Mouse (Mus musculus) CH12F3 (cell line): ENCODE measurements around the gene Gm28043.
"Not testable (repeated sequence)": the region's sequence is repeated elsewhere in the genome, so short reads cannot be mapped to it uniquely, and the experiment has no call there.

Source experiments
- in situ Hi-C: fragments of 300-500 bp; cut with MboI; formaldehyde crosslinking; loops from 2 replicates; pipeline ENCODE4 v1.14.3; 2020; ENCODE audit warnings: low sequenced_read_pairs

Gm28043 gene

DNA sequence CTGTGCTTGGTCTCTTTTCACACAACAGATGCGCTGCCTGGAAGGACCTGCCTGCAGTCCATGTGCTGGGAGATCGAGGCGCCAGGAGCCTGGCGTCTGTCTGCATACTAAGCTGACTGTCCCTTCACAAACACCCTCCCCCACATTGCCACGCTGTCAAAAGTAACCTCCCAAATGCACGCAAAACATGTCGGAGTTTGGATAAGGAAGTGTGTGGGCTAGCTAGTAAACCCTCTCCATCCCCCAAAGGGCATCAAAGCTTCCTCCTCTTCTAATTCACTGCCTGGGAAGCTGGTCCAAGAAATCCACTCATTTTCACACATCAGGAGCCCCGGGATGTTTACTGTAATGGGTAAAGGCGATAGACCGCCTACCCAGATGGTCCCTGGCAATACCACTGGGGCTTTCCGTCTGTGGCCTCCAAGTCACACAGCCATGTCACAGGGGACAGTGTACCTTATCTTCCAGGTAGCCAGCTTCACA is 95.9 kb downstream of the Gm28043 start:
- in situ Hi-C loops = no loop called here

DNA sequence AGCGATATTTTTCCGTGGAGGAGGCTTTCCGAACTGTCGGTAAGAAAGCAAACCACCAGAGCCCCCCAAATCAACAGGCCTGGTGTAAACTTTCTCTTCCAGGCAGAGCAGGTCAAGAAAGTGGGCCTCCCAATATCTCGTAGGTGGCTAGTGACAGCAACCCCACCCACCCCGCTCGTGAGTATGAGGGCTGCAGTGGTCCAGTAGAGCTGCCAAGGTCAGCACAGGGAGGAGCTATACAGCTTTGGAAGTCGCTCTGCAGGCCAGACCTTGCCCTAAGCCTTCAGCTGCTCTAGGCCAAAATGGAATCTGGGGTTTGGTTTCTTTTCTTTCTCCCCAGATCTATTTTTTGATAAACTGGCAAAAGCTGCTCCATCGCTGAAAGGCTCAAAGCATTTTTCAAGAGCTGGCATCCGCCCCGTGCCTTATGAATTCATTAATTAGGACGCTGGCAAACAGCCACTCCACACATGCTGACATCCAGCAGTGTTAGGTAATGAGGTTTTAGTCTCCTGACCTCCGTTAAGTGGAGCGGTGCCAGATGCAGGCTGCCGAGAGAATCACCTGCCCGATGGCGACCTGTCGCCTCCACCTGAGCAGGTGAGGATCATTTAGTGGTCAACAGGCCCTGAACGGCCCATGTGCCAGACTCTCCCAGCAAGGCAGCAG is 96.5 kb downstream of the Gm28043 start:
- in situ Hi-C loops = no loop called here

DNA sequence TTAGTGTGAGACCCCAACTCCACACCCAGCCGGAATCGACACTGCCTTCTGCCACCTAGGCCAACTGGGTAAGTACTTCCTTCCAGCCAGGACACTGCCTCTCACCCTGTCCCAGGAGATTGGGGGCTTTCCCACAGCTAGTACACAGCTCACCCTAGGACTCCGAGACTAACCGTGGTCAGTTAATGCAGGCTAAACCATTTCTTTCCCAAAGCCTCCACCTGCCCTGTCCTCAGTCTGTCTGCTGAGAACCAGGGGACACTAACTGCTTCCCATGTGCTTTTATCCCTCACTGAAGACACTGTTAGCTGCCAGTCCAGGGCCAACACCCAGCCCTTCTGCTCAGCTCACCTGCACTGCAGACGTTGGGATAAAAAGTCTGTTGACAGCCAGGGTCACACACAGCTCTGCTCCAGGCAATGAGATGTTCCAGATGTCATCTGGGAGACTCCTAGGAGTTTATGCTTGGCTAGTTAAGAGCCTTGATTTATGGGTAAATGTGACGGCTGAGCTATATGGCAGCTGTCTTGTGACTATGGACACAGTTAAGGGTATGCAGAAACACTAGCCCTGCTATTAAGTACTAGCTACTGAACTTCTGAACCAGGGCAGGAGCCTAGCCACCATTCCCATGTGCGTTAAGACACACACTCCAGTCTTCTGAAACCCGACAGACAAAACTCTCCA is 97.2 kb downstream of the Gm28043 start:
- in situ Hi-C loops = no loop called here

DNA sequence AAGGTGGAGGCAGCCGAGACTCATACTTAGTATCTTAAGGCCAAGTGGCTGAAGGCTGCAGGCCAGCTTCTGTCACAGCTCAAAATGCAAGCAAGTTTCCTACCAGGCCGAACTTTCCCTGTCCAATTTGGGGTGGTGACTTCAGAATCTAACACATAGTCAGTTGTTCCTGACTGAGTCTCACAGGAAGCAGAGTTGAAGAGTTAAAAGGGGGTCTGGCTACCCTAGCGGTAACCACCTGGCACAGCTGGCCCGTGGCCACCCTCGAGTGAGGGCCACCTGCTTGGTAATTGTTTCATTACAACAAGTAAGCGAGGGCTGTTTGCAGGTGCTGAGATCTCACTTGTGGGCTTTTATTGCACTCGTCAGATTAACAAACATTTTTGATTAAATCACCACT is 97.9 kb downstream of the Gm28043 start:
- in situ Hi-C loops = no loop called here

DNA sequence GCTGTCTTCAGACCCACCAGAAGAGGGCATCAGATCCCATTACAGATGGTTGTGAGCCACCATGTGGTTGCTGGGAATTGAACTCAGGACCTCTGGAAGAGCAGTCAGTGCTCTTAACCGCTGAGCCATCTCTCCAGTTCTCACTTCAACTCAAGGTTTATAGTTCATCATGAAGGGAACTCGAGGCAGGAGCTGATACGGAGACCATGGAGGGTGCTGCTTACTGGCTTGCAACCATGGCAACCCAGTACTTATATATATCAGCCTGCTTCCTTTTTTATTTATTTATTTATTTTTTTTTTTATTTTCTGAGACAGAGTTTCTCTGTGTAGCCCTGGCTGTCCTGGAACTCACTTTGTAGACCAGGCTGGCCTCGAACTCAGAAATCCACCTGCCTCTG is 99.1 kb downstream of the Gm28043 start:
- in situ Hi-C loops = not testable (repeated sequence)

DNA sequence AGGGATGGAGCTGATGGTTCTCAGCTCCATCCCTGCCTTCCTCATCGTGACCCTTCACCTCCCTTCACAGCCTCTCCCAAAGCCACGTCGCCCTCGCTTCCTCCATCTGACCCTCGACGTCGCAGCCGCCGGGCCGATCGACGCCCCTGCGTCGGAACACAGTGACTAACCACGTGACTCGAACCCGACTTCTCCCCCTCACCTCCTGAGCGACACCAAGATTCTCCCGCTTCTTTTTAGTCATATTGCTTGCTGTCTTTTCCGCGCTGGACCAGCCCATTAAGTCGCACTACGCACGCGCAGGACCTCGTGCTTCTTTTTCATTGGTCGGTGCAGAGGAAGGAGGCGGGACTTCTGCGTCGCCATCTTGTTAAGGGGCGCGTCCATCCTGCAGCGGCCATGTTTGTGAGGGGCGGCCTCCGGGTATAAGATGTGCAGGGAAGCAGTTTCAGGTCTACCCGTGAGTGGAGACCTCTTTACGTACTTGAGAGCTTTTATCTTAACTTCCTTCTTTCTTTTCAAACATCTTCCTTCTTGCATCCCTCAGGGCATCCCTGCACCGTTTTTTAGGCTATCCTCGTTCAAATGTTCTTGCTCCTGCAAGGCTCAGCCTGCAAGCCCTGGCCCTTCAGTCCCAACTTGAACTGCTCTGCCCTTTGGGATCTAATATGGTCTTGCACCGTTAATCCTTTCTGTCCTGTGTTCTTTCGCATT is 102.2 kb downstream of the Gm28043 start, which contains the start of gene Ccdc167:
Ccdc167 (minus strand) TSS at position 313 of the 714 bp plus-strand sequence.
- in situ Hi-C loops = no loop called here

DNA sequence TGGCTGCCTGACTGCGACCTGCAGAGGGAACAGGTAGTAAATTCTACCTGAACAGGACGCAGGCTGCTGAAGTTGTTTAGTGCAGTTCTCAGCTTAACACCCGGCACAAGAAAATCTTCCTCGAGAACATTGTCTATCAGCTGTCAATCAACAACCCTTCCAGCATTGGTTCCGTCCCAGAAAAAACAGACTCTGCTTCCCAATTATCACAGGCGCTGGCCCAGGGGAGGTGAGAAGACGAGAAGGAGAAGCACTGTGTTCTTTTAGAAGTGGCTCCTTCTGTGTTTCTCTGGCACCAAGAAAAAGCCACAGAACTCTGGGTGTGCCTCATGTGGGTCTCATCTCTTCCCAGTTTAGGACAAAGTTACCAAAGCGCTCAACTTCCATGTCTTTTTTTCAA is 104.0 kb downstream of the Gm28043 start:
- in situ Hi-C loops = no loop called here

DNA sequence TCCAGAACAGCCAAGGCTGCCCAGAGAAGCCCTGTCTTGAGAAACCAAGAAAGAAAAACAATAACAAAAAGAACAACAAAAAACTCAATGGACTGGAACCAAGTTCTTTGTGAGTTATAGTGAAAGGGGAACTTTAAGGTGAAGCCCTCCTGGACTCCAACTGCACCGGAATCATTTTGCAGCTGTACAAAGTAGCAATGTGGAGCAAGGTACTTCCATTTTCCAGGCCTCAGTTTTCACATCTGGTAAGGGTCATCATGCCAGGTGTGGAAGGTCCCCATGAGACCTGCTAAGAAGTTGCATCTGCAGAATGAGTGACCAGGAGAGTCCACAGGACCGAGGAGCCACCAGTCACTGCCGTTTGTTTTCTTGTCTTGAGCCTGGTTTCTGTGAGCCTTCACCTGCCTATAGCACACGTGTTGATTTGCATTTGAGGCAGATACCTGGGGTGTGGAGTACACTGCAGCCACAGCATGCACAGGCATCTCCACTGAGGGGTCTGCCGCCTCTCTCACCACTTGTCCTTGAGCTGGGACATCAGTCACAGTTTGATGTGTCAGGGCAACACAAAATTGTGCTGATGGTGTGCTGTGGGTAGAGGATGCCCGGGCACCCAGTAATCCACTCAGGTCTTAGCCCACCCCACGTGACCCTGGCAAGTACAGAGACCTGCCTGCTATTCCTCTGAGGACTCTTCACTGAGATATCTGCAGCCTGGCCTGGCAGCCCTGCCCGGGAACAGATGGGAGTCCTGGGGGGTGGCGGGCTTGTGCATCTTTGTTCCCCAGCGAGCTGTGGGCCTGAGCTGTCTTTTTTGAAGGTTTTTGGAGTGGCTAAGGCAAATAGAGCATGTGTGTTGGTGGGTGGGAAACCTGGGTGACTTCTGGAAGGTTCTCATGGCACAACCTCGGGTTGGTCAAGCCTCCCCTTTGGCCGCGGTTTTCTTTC is 105.2 kb downstream of the Gm28043 start:
- in situ Hi-C loops = no loop called here

DNA sequence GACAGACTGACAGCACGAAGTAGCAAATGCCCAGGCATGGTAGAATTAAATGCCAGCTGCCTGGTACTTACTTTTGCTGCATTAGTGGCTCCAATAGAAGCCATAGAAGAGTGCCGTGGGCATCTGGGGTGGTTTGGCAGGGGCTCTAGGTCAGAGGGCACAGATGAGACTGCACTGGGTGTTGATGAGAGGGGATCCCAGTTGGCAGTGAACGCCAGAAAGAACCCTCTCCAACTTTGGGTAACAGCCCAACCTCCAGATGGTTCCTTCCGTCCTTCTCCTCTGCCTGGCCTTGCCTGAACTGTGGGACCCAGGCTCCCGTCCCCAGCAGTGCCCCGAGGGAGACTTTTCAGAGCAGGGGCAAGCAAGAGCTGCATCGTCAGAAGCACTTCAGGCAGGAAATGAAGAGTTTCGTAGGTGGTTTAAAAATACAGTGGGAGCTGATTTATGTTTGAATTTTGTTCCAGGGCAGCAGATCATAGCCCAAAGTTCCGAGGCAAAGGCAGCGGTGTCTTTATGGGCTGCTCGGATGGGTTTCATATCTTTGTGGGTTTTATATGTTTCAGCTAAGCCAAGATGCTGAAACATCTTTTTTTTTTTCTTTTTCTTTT is 106.2 kb downstream of the Gm28043 start:
- in situ Hi-C loops = no loop called here

DNA sequence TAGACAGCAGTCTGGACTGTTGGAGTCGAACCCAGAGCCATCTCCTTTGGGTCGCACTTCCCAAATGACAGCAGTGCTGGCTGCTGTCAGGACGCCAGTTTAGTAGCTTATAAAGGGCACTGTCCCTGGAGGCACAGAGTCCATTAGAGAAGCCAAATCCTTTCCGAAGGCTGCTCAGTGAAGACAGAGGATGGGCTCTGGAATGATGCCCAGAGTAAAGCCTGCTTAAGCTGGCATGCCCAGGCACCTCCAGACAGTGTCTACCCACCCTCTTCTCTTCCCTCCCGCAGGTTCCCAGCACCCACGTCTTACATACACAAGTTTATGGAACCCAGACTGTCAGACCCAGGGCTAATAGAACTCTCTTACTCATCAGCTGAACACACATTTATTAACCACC is 109.9 kb downstream of the Gm28043 start:
- in situ Hi-C loops = no loop called here

DNA sequence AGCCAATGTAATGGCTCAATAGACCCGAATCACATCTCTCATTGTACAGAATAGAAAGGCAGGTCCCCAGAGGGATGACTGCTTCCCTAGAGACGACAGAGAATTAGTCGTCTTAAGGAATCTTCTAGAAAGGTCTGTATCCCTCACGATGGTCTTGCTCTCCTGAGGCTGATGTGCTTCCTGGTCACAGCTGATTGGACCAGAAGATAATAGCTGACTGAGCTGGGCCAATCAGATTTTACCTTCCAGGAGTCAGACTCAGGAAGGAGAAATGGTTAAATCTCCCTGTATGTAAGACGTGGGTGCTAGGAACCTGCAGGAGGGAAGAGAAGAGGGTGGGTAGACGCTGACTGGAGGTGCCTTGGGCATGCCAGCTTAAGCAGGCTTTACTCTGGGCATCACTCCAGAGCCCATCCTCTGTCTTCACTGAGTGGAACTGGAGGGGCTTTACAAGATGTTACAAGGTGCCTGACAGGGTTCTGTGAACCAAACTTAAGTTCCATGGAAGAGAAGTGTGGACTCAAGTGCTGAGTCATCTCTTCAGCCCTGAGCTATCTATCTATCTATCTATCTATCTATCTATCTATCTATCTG is 110.4 kb downstream of the Gm28043 start:
- in situ Hi-C loops = no loop called here

DNA sequence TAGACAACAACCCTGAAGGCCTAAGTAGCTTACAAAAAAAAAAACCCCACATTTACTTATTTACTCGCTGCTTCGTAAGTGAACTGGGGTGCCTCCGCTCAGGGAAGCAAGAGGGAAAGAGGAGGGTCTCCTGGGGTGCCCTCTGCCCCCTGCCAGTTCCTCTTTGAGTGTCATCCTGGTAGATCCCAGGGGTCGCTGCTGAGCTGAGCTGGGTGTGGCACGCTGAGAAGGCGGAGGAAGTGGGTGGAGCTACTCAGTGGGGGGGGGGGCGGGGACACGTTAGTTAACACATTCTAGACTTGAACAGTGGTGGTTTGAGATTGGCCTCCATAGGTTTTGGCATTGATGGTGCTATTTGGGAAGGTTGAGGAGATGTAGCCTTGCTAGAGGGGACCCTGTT is 113.4 kb downstream of the Gm28043 start:
- in situ Hi-C loops = no loop called here

DNA sequence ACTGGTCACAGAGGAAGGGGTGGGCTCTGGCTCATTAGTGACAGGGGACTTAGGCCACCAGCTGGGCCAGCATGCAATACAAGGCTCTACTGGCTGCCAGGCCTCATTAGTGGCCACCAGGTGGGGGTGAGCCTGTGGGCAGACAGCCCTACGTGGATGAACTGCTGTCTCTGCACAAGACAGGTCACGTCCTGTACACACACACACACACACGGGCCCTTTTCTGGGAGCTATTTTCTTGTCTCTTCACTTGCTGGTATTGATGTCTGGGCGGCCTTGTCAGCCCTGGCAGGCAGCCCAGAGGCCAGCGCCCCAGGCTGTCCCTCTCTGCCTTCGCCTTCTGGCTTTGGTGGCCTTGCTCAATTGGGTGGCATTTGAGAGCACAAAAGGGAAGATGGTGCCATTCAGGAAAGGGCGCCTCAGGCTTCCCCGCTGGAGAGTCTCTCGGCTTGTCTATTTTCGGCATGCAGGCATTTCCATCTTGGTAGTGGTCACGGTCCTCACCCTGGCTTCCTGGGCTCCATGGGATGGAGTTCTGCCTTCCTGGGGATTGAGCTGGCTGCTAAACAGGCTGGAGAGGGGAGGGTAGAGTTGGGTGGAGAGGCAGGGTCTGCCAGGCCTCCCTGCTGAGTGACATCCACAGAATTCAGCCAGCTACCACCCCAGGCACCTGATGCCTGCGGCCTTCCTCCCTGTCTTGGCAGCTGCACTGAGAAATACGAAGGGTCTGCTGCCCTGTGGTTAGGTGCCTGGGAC is 116.0 kb downstream of the Gm28043 start:
- in situ Hi-C loops = no loop called here

DNA sequence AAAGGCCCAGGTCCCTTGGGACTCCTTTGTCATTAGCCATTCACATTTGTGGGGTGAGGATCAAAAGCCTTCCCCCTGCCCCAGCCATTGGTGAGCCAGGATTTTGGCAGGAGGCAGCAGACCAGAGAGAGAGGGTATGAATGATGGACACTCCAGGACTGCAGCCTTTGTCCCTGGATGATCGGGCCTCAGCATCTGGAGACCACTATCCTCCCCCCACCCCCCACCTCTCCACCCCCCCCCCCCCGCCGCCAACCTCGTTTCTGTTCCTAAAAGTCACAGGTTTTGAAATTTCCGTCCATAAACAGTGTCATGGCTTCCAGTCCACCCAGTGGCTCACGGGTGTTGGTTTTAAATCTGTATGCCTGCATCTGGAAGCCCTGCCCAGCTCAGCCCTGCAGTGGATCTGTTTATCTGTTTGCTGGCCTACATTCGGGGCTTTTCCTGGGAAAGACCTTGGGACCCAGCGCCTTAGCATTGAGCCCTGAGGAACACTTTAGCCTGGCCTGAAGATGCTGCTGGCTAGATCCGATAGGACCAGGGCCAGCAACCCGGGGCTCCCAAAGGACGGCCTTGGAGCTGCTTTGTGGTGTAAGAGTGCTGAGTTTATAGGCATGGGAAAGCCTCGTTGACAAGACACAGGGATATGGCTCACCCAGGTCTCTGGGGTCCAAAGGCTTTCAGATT is 116.7 kb downstream of the Gm28043 start:
- in situ Hi-C loops = no loop called here

DNA sequence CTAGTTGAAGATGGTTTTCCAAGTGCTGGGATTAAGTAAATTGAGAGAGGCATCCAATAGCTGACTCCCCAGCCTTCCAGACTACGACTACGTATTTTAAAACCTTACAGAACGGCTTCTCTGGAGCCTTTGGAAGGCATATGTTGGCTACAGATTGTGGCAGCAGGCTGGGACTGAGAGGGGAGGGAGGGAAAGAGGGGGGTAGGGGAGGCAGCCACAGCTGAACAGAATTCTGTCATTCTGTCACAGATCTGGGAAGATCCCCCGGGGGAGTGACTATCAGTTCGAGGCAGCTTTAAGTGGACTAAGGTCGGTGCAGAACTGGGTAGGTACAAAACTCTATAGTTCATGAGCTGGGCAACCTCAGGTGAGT is 117.3 kb downstream of the Gm28043 start:
- in situ Hi-C loops = no loop called here

DNA sequence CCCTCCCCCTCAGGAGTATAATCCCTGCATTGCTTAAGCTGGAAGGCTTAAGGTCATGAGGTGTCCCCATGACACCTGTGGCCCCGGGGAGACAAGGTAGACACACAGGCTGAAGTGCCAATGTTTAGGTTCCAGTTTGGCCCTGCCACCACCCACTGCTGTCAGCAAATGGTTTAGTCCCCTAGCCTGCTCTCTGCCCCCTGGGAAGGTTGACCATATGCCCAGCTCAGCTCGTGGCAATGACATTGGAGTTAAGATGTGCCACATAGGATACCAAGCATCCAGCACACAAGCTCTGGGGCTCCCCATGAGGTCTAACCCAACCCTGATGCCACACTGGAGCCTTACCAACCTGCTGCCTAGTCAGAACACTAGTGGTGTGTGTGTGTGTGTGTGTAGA is 117.8 kb downstream of the Gm28043 start:
- in situ Hi-C loops = no loop called here

DNA sequence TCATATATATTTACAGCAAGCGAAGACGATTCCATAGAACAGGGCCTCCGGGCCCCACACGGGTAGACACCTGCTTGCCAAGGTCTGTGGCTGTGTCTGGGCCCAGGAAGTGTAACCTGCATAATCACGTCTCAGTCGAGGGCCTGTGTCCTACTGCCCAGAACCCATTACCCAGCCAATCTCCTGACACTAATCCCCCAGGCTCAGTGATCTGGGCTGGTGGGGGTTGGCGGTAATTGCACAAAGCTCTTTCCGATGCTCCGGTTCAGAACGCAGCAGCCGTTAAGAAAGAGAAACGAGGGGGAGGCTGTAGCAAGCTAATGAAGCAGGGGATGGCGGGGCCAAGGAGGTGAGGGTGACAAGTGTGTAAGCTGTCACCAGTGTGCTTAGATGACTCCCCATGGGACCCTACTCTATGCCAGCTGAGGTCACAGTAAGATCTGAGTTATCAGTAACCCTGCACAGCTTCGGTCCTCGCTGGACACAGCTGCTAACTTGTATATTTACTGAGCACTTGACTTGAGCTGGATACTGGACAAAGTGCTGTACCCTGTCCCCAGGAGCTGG is 121.9 kb downstream of the Gm28043 start:
- in situ Hi-C loops = no loop called here
